Mouse (Mus musculus): Measurements from ENCODE around the gene Ntsr1. TPM values are rescaled to one million over a fixed set of nuclear protein-coding genes. Genes with fewer than 3 reads are reported as not detected.

Gene Ntsr1
- polyA plus RNA-seq, 1 experiment = not detected

GRCm38 (mm10) chr2:180569028-180569643 lies 69.4 kb downstream of the Ntsr1 start:
- no peak for TF ChIP-seq GATA1 (IDR thresholded peaks at IDR 0.05; ENCODE audit: low read length)

- no peak for TF ChIP-seq GATA1 (IDR thresholded peaks at IDR 0.05; ENCODE audit: low read length)
Observed at GRCm38 (mm10) chr2:180576482-180576881, 76.7 kb downstream of the Ntsr1 start.

GRCm38 (mm10) chr2:180578686-180579085 lies 78.9 kb downstream of the Ntsr1 start:
- TF ChIP-seq GATA1 (IDR thresholded peaks at IDR 0.05; ENCODE audit: low read length) = no peak

GRCm38 (mm10) chr2:180581002-180581401 lies 81.2 kb downstream of the Ntsr1 start, which contains the start of gene Mrgbp:
Gene Mrgbp (plus strand): TSS chr2:180581304.
- no peak for TF ChIP-seq GATA1 (IDR thresholded peaks at IDR 0.05; ENCODE audit: low read length)

GRCm38 (mm10) chr2:180582481-180583153 lies 82.8 kb downstream of the Ntsr1 start:
- no peak for TF ChIP-seq GATA1 (IDR thresholded peaks at IDR 0.05; ENCODE audit: low read length)

GRCm38 (mm10) chr2:180583154-180583507 lies 83.4 kb downstream of the Ntsr1 start:
- no peak for TF ChIP-seq GATA1 (IDR thresholded peaks at IDR 0.05; ENCODE audit: low read length)

- TF ChIP-seq GATA1 (IDR thresholded peaks at IDR 0.05; ENCODE audit: low read length) = no peak
Observed at GRCm38 (mm10) chr2:180588736-180589122, 89.0 kb downstream of the Ntsr1 start.

- no peak for TF ChIP-seq GATA1 (IDR thresholded peaks at IDR 0.05; ENCODE audit: low read length)
Observed at GRCm38 (mm10) chr2:180589123-180589831, 89.5 kb downstream of the Ntsr1 start, which contains the start of gene Ogfr. Gene Ogfr (plus strand): TSS chr2:180589245.

Other genes starting within 250 kb of the Ntsr1 start
- 70.2 and 1,101 TPM in 2 replicates for gene Rps21, start 242.6 kb upstream of the Ntsr1 start, polyA plus RNA-seq (2012)
- gene Cables2, start 226.5 kb upstream of the Ntsr1 start, polyA plus RNA-seq (2012) = 18.0 and 25.1 TPM in 2 replicates
- not detected in 2 replicates for gene Rbbp8nl, start 210.1 kb upstream of the Ntsr1 start, polyA plus RNA-seq (2012)
- gene Gata5, start 165.3 kb upstream of the Ntsr1 start, polyA plus RNA-seq (2012) = not detected in 2 replicates
- gene Slco4a1, start 43.7 kb upstream of the Ntsr1 start, polyA plus RNA-seq (2012) = not detected in 2 replicates
- gene Mrgbp, start 81.3 kb downstream of the Ntsr1 start, polyA plus RNA-seq (2012) = 21.5 and 24.9 TPM in 2 replicates
- gene Ogfr, start 89.3 kb downstream of the Ntsr1 start, polyA plus RNA-seq (2012) = 142 and 171 TPM in 2 replicates
- gene Col9a3, start 97.8 kb downstream of the Ntsr1 start, polyA plus RNA-seq (2012) = 0.09 and 0.15 TPM in 2 replicates
- gene Tcfl5, start 142.7 kb downstream of the Ntsr1 start, polyA plus RNA-seq (2012) = not detected in 2 replicates
- 25.6 and 29.7 TPM in 2 replicates for gene Dido1, start 210.0 kb downstream of the Ntsr1 start, polyA plus RNA-seq (2012)
- gene Gid8, start 210.1 kb downstream of the Ntsr1 start, polyA plus RNA-seq (2012) = 43.3 and 62.1 TPM in 2 replicates
- 0.65 and 0.70 TPM in 2 replicates for gene Slc17a9, start 225.3 kb downstream of the Ntsr1 start, polyA plus RNA-seq (2012)